Mouse (Mus musculus) ES-Bruce4 (cell line): ENCODE data around the gene Dnlz. TPM values are rescaled to one million over a fixed set of nuclear protein-coding genes. Genes with fewer than 3 reads are reported as not detected.

Experiments used
- H3K27ac ChIP-seq: 2 replicates; pipeline ENCODE4 v1.5.1; 2012; ENCODE audit warnings: low read length, inconsistent platforms; ENCODE audit not compliant: insufficient read depth
- H3K27me3 ChIP-seq: 2 replicates; pipeline ENCODE4 v1.6.1; 2012; ENCODE audit warnings: mild to moderate bottlenecking, low read length, inconsistent platforms; ENCODE audit not compliant: control insufficient read depth, poor library complexity, insufficient read depth, severe bottlenecking
- H3K36me3 ChIP-seq: 2 replicates; pipeline ENCODE4 v1.6.1; 2012; ENCODE audit warnings: inconsistent platforms, mild to moderate bottlenecking, low read length, moderate library complexity; ENCODE audit not compliant: control insufficient read depth, poor library complexity, insufficient read depth, severe bottlenecking
- H3K4me1 ChIP-seq: one replicate; pipeline ENCODE4 v1.8.1; 2011; ENCODE audit warnings: low read length; ENCODE audit not compliant: control insufficient read depth, insufficient read depth
- H3K4me3 ChIP-seq: 2 replicates; pipeline ENCODE4 v1.5.1; 2011; ENCODE audit warnings: low read depth, mild to moderate bottlenecking, low read length
- H3K9ac ChIP-seq: 2 replicates; pipeline ENCODE4 v1.6.1; 2012; ENCODE audit warnings: low read depth, mild to moderate bottlenecking, inconsistent platforms; ENCODE audit not compliant: poor library complexity, severe bottlenecking
- H3K9me3 ChIP-seq: replicated peaks from 2 replicates; pipeline ENCODE4 v1.6.1; 2012; ENCODE audit warnings: mild to moderate bottlenecking, low read length, inconsistent platforms; ENCODE audit not compliant: control insufficient read depth, poor library complexity, insufficient read depth, severe bottlenecking
- CTCF ChIP-seq: IDR thresholded peaks from one replicate; pipeline ENCODE4 v1.8.1; 2011; ENCODE audit warnings: low read depth, low read length
- EP300 ChIP-seq: IDR thresholded peaks from 2 replicates; pipeline ENCODE4 v1.6.1; 2011; ENCODE audit warnings: low read depth, low read length; ENCODE audit not compliant: insufficient read depth
- POLR2A ChIP-seq: IDR thresholded peaks from one replicate; pipeline ENCODE4 v1.8.1; 2011; ENCODE audit warnings: low read length; ENCODE audit not compliant: insufficient read depth
- polyA plus RNA-seq: library from polyadenylated mRNA; stranded (reverse); fragments of >200 nt; gene quantifications from 2 replicates; pipeline ENCODE4 v1.2.4, GENCODE M21; 2011; ENCODE audit warnings: low read depth; ENCODE audit not compliant: missing spikeins, insufficient read depth, insufficient read length

The Dnlz gene
- polyA plus RNA-seq, 1 experiment = 9.8 TPM

GRCm38 (mm10) chr2:26342044-26342443, 9.9 kb downstream of the Dnlz start:
- no peaks in the 10 kb centered on the region for H3K36me3 ChIP-seq
- H3K27me3 ChIP-seq = no peaks in the 10 kb centered on the region
- peaks cover 14% of the 10 kb centered on the region for H3K4me1 ChIP-seq
- no peak overlapping the region for H3K9ac ChIP-seq
- H3K9me3 ChIP-seq = no peaks in the 10 kb centered on the region
- TF ChIP-seq EP300 (no peak), POLR2A (no peak), CTCF (no peak)
- no peak overlapping the region for H3K4me3 ChIP-seq
- H3K27ac ChIP-seq = no peak overlapping the region; the same call in 1 of the 2 replicates

- H3K36me3 ChIP-seq = no peaks in the 10 kb centered on the region
These were observed 10.4 kb downstream of the Dnlz start for GRCm38 (mm10) chr2:26341510-26341981.

GRCm38 (mm10) chr2:26339204-26339551, 12.7 kb downstream of the Dnlz start:
- no peak overlapping the region for H3K27ac ChIP-seq
- H3K9ac ChIP-seq = no peak overlapping the region
- TF ChIP-seq EP300 (no peak), CTCF (no peak), POLR2A (no peak)
- no peaks in the 10 kb centered on the region for H3K27me3 ChIP-seq
- no peak overlapping the region for H3K4me3 ChIP-seq
- no peaks in the 10 kb centered on the region for H3K36me3 ChIP-seq
- H3K9me3 ChIP-seq = no peaks in the 10 kb centered on the region
- peaks cover 14% of the 10 kb centered on the region for H3K4me1 ChIP-seq

More at GRCm38 (mm10) chr2:26341510-26341981, 10.4 kb downstream of the Dnlz start:
- no peak overlapping the region for H3K4me3 ChIP-seq
- H3K9ac ChIP-seq = no peak overlapping the region
- H3K27ac ChIP-seq = no peak overlapping the region
- H3K4me1 ChIP-seq = peaks cover 14% of the 10 kb centered on the region
- H3K27me3 ChIP-seq = no peaks in the 10 kb centered on the region
- no peak for TF ChIP-seq EP300
- TF ChIP-seq CTCF = no peak
- no peak for TF ChIP-seq POLR2A
- H3K9me3 ChIP-seq = no peaks in the 10 kb centered on the region

- Histone ChIP-seq H3K9ac (no peak overlapping the region), H3K4me1 (peaks cover 13% of the 10 kb centered on the region), H3K4me3 (no peak overlapping the region), H3K27ac (no peak overlapping the region), H3K27me3 (no peaks in the 10 kb centered on the region), H3K9me3 (no peaks in the 10 kb centered on the region), H3K36me3 (no peaks in the 10 kb centered on the region)
- TF ChIP-seq POLR2A (no peak), CTCF (no peak), EP300 (no peak)
These were observed 13.4 kb downstream of the Dnlz start for GRCm38 (mm10) chr2:26338302-26339203.

- H3K27ac ChIP-seq = no peak overlapping the region
- H3K9ac ChIP-seq = no peak overlapping the region
- no peaks in the 10 kb centered on the region for H3K36me3 ChIP-seq
These were observed 21.2 kb downstream of the Dnlz start for GRCm38 (mm10) chr2:26330702-26331101.

GRCm38 (mm10) chr2:26330056-26330468, 21.8 kb downstream of the Dnlz start:
- H3K4me3 ChIP-seq = no peak overlapping the region
- H3K27me3 ChIP-seq = no peaks in the 10 kb centered on the region
- H3K27ac ChIP-seq = no peak overlapping the region
- no peaks in the 10 kb centered on the region for H3K4me1 ChIP-seq
- TF ChIP-seq EP300 (no peak), POLR2A (no peak), CTCF (no peak)
- H3K36me3 ChIP-seq = no peaks in the 10 kb centered on the region
- H3K9ac ChIP-seq = no peak overlapping the region
- no peaks in the 10 kb centered on the region for H3K9me3 ChIP-seq

More at GRCm38 (mm10) chr2:26330702-26331101, 21.2 kb downstream of the Dnlz start:
- H3K4me1 ChIP-seq = no peaks in the 10 kb centered on the region
- H3K4me3 ChIP-seq = no peak overlapping the region
- TF ChIP-seq EP300 (no peak), POLR2A (no peak), CTCF (no peak)
- H3K27me3 ChIP-seq = no peaks in the 10 kb centered on the region
- no peaks in the 10 kb centered on the region for H3K9me3 ChIP-seq
